Mouse (Mus musculus) induced T-regulatory cell, adult 2 months (primary cell): Measurements from ENCODE around the gene Gucy2g.

ENCODE experiments used
- DNase-seq: peaks from one replicate; pipeline ENCODE4 v3.0.0-alpha.2; 2012; ENCODE audit warnings: low read depth

Gucy2g gene

GRCm38 (mm10) chr19:55241186-55241645, at the start of gene Gucy2g:
Gene Gucy2g (minus strand): TSS chr19:55241236.
- DNase-seq = no peak

GRCm38 (mm10) chr19:55288974-55289373, 47.9 kb upstream of the Gucy2g start:
- no peak for DNase-seq

GRCm38 (mm10) chr19:55286034-55286433, 45.0 kb upstream of the Gucy2g start:
- no peak for DNase-seq

- no peak for DNase-seq
These were observed 43.1 kb upstream of the Gucy2g start for GRCm38 (mm10) chr19:55284093-55284492.

GRCm38 (mm10) chr19:55276770-55277169, 35.7 kb upstream of the Gucy2g start:
- no peak for DNase-seq

- DNase-seq = no peak
These were observed 35.1 kb upstream of the Gucy2g start for GRCm38 (mm10) chr19:55276100-55276499.

- DNase-seq = no peak
These were observed 32.3 kb upstream of the Gucy2g start for GRCm38 (mm10) chr19:55273340-55273739.

- DNase-seq = no peak
These were observed 30.4 kb upstream of the Gucy2g start for GRCm38 (mm10) chr19:55271448-55271847.

GRCm38 (mm10) chr19:55269051-55269450, 28.0 kb upstream of the Gucy2g start:
- DNase-seq = no peak

- no peak for DNase-seq
These were observed 27.1 kb upstream of the Gucy2g start for GRCm38 (mm10) chr19:55268150-55268549.

GRCm38 (mm10) chr19:55266786-55267185, 25.8 kb upstream of the Gucy2g start:
- DNase-seq = no peak

GRCm38 (mm10) chr19:55265269-55265668, 24.2 kb upstream of the Gucy2g start:
- DNase-seq = no peak

- no peak for DNase-seq
These were observed 19.6 kb upstream of the Gucy2g start for GRCm38 (mm10) chr19:55260389-55261184.

- DNase-seq = no peak
These were observed 17.5 kb upstream of the Gucy2g start for GRCm38 (mm10) chr19:55258514-55258913.

- no peak for DNase-seq
These were observed 16.8 kb upstream of the Gucy2g start for GRCm38 (mm10) chr19:55257656-55258375.

GRCm38 (mm10) chr19:55256156-55256555, 15.1 kb upstream of the Gucy2g start:
- DNase-seq = peak; percentile 21

- DNase-seq = peak; percentile 83
These were observed 13.5 kb upstream of the Gucy2g start for GRCm38 (mm10) chr19:55254513-55255016.

GRCm38 (mm10) chr19:55253570-55254441, 12.8 kb upstream of the Gucy2g start:
- peak; percentile 88 for DNase-seq

- no peak for DNase-seq
These were observed 12.2 kb upstream of the Gucy2g start for GRCm38 (mm10) chr19:55253239-55253569.

- no peak for DNase-seq
These were observed 10.5 kb upstream of the Gucy2g start, which contains the start of gene Acsl5 for GRCm38 (mm10) chr19:55251383-55252124. Gene Acsl5 (plus strand): TSS chr19:55251938.

- DNase-seq = no peak
These were observed 9.4 kb upstream of the Gucy2g start for GRCm38 (mm10) chr19:55250451-55250850.
